Mouse (Mus musculus) spleen, adult 2 months (tissue): ENCODE data around the gene Tm7sf3. TPM values are rescaled to one million over a fixed set of nuclear protein-coding genes. Genes with fewer than 3 reads are reported as not detected.
A peak's percentile ranks its signal among the peaks of the same experiment; 100 is the strongest.
"Not testable (repeated sequence)": the region's sequence is repeated elsewhere in the genome, so short reads cannot be mapped to it uniquely, and the experiment has no call there.

Experiments
- DNase-seq, 2 experiments: peaks; one replicate each; pipeline versions ENCODE4 v3.0.0 to v3.0.0-alpha.2; 2012 to 2021; ENCODE audit warnings: low spot score in 2 of 2, low read depth in 1 of 2
- H3K27ac ChIP-seq: fragments of 200-500 bp; 2 replicates; pipeline ENCODE4 v1.5.1; 2012; ENCODE audit warnings: low read length, inconsistent platforms; ENCODE audit not compliant: insufficient read depth
- H3K27me3 ChIP-seq: fragments of 200-500 bp; 2 replicates; pipeline ENCODE4 v1.6.1; 2012; ENCODE audit warnings: mild to moderate bottlenecking, moderate library complexity, low read length, inconsistent platforms; ENCODE audit not compliant: control insufficient read depth, insufficient read depth
- H3K36me3 ChIP-seq: fragments of 200-500 bp; 2 replicates; pipeline ENCODE4 v1.6.1; 2012; ENCODE audit warnings: mild to moderate bottlenecking, low read length, inconsistent platforms; ENCODE audit not compliant: control insufficient read depth, insufficient read depth
- H3K4me1 ChIP-seq: fragments of 200-500 bp; 2 replicates; pipeline ENCODE4 v1.6.1; 2011; ENCODE audit warnings: inconsistent platforms; ENCODE audit not compliant: control insufficient read depth, insufficient read depth, insufficient read length
- H3K4me3 ChIP-seq: fragments of 200-500 bp; 2 replicates; pipeline ENCODE4 v1.5.1; 2011; ENCODE audit warnings: mild to moderate bottlenecking, inconsistent platforms; ENCODE audit not compliant: insufficient read depth, insufficient read length; ENCODE audit errors: extremely low read depth
- CTCF ChIP-seq: fragments of 200-500 bp; IDR thresholded peaks from 2 replicates; pipeline ENCODE4 v1.5.1; 2011; ENCODE audit warnings: mild to moderate bottlenecking, inconsistent platforms; ENCODE audit not compliant: insufficient read depth, insufficient read length, insufficient replicate concordance; ENCODE audit errors: extremely low read depth
- POLR2A ChIP-seq: fragments of 200-500 bp; IDR thresholded peaks from 2 replicates; pipeline ENCODE4 v1.6.1; 2011; ENCODE audit warnings: low read depth, low read length, inconsistent platforms
- WGBS: fragments of 180-500 bp; shearing (Covaris S2); methylation state at CpG from one replicate; pipeline ENCODE4 v1.1.7; 2018; 5-methylcytosine and 5-hydroxymethylcytosine counted together
- polyA plus RNA-seq: library from polyadenylated mRNA; depleted of rRNA; stranded (reverse); fragments of >200 nt; gene quantifications from 2 replicates; pipeline ENCODE4 v1.2.3, GENCODE M21; 2012; rRNA removed

Gene Tm7sf3
- polyA plus RNA-seq, 1 experiment = 8.5 TPM

DNA sequence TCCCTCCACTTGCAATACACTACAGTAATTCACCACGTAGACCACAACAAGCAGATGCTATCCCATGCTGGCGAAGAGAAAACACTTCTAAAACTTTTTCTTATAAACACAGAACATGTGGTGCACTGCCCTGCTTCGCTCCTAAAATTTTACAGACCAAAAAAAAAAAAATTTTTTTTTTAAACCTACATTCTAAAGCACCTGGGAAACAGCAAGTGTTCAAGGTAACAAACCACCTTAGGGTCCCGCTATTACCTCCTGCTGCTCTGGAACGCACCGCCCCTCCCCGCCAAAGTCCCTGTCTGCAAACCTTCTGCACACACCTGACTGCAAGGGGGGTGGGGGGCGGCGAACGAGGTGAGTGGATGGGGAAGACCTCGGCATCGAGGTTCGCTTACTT is 65.7 kb downstream of the Tm7sf3 start, which contains the start of gene Fgfr1op2:
Gene Fgfr1op2 (plus strand): TSS at position 301 of the 400 bp plus-strand sequence.
- no peaks in the 10 kb centered on the region; the same call in none of the 2 replicates for H3K4me1 ChIP-seq
- DNase-seq = no peak
- TF ChIP-seq CTCF = no peak
- TF ChIP-seq POLR2A = no peak
- H3K27me3 ChIP-seq = no peaks in the 10 kb centered on the region
- H3K27ac ChIP-seq = peak within 1 kb of the TSS; percentile 98
- peak within 1 kb of the TSS; percentile 98 for H3K4me3 ChIP-seq
- peaks cover 3% of the 10 kb centered on the region for H3K36me3 ChIP-seq
- 0% methylated on average over 13 of the region's 13 CpGs for WGBS

- H3K27me3 ChIP-seq = no peaks in the 10 kb centered on the region
- no peak for DNase-seq
- no peak overlapping the region for H3K27ac ChIP-seq
- TF ChIP-seq CTCF = no peak
- no peak for TF ChIP-seq POLR2A
- H3K4me1 ChIP-seq = no peaks in the 10 kb centered on the region; the same call in none of the 2 replicates
- H3K4me3 ChIP-seq = no peak overlapping the region
- peaks cover 7% of the 10 kb centered on the region for H3K36me3 ChIP-seq
Measured at GRCm38 (mm10) chr6:146572073-146572472, 70.6 kb downstream of the Tm7sf3 start.

GRCm38 (mm10) chr6:146562461-146562860 is 80.2 kb downstream of the Tm7sf3 start:
- 92% methylated on average over 1 of the region's 1 CpGs for WGBS
- not testable (repeated sequence) for H3K27ac ChIP-seq, H3K4me3 ChIP-seq, H3K4me1 ChIP-seq, H3K27me3 ChIP-seq, DNase-seq
- H3K36me3 ChIP-seq = peaks cover 18% of the 10 kb centered on the region

Other genes with a start within 250 kb of the Tm7sf3 start
- gene Itpr2, start 140.6 kb downstream of the Tm7sf3 start, polyA plus RNA-seq = 18.0 and 19.5 TPM in 2 replicates
- gene Fgfr1op2, start 65.6 kb downstream of the Tm7sf3 start, polyA plus RNA-seq = 58.6 and 72.9 TPM in 2 replicates
- gene Ints13, start 65.0 kb downstream of the Tm7sf3 start, polyA plus RNA-seq = 10.2 and 11.3 TPM in 2 replicates
- 11.6 and 13.4 TPM in 2 replicates for gene Med21, start 277 bp downstream of the Tm7sf3 start, polyA plus RNA-seq
- gene Stk38l, start 82.2 kb upstream of the Tm7sf3 start, polyA plus RNA-seq = 1.2 and 1.4 TPM in 2 replicates
- 1.4 TPM in 2 replicates for gene Arntl2, start 153.2 kb upstream of the Tm7sf3 start, polyA plus RNA-seq
- gene Smco2, start 207.3 kb upstream of the Tm7sf3 start, polyA plus RNA-seq = not detected in 2 replicates
- 5.3 and 5.4 TPM in 2 replicates for gene Ppfibp1, start 245.7 kb upstream of the Tm7sf3 start, polyA plus RNA-seq